Mouse (Mus musculus) forelimb bud, embryonic 11.5 days (tissue): Measurements from ENCODE around the gene Clec2i.
"Not testable (repeated sequence)": the region's sequence is repeated elsewhere in the genome, so short reads cannot be mapped to it uniquely, and the experiment has no call there.

Source experiments
- DNase-seq: peaks from one replicate; pipeline ENCODE4 v3.0.0-alpha.2; 2012; ENCODE audit warnings: low read depth, low spot score

Clec2i gene

GRCm38 (mm10) chr6:128887091-128887790 lies at the start of gene Clec2i:
Gene Clec2i, plus strand, starts transcription at chr6:128887588.
- not testable (repeated sequence) for DNase-seq

GRCm38 (mm10) chr6:128838342-128839265 lies 48.8 kb upstream of the Clec2i start:
- DNase-seq: peak; percentile 93

GRCm38 (mm10) chr6:128839266-128839771 lies 48.1 kb upstream of the Clec2i start:
- peak; percentile 91 for DNase-seq

- DNase-seq: no peak
These were observed 47.5 kb upstream of the Clec2i start for GRCm38 (mm10) chr6:128839921-128840320.

GRCm38 (mm10) chr6:128840669-128841068 lies 46.7 kb upstream of the Clec2i start:
- DNase-seq: not testable (repeated sequence)

- DNase-seq: no peak
These were observed 45.9 kb upstream of the Clec2i start for GRCm38 (mm10) chr6:128841327-128842089.

- DNase-seq: no peak
These were observed 44.9 kb upstream of the Clec2i start for GRCm38 (mm10) chr6:128842356-128842944.

- peak; percentile 98 for DNase-seq
These were observed 44.4 kb upstream of the Clec2i start for GRCm38 (mm10) chr6:128842945-128843478.

GRCm38 (mm10) chr6:128843479-128843992 lies 43.9 kb upstream of the Clec2i start:
- peak; percentile 47 for DNase-seq

GRCm38 (mm10) chr6:128844131-128844530 lies 43.3 kb upstream of the Clec2i start:
- no peak for DNase-seq

GRCm38 (mm10) chr6:128844586-128845080 lies 42.8 kb upstream of the Clec2i start:
- no peak for DNase-seq

GRCm38 (mm10) chr6:128845319-128845979 lies 41.9 kb upstream of the Clec2i start:
- DNase-seq: peak; percentile 95

- no peak for DNase-seq
These were observed 41.3 kb upstream of the Clec2i start for GRCm38 (mm10) chr6:128845998-128846542.

GRCm38 (mm10) chr6:128847401-128847800 lies 40.0 kb upstream of the Clec2i start:
- DNase-seq: no peak

GRCm38 (mm10) chr6:128849902-128850301 lies 37.5 kb upstream of the Clec2i start:
- peak; percentile 53 for DNase-seq

GRCm38 (mm10) chr6:128850671-128851070 lies 36.7 kb upstream of the Clec2i start:
- no peak for DNase-seq

GRCm38 (mm10) chr6:128851151-128851550 lies 36.2 kb upstream of the Clec2i start:
- DNase-seq: no peak

GRCm38 (mm10) chr6:128852766-128853165 lies 34.6 kb upstream of the Clec2i start:
- DNase-seq: no peak

GRCm38 (mm10) chr6:128854024-128854820 lies 33.2 kb upstream of the Clec2i start:
- DNase-seq: peak; percentile 76
